Mouse (Mus musculus): Measurements from ENCODE around the gene Ddx54.

DNA sequence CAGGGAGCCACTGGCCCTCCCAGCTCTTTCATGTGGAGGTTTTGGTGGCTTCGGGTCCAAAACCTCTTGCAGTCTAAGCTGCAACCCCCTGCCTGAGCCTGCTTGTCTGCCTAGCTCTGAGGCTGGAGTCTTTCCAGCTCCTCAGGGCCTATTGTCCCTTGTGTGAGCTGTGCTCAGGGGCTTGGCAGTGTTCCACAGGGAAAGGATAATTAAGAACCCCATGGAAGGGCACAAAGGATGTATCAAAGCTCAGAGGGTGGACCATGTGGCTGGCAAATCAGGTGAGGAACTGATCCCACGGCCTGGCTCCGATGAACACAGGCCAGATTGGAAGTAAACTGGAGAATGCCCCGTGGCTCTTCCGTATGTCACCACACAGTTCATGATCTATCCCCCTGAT lies 46.4 kb upstream of the Ddx54 start:
- no peak for TF ChIP-seq CTCF (IDR thresholded peaks at IDR 0.05; ENCODE audit: control insufficient read depth, insufficient read depth, low read length)
- TF ChIP-seq POLR2A (IDR thresholded peaks at IDR 0.05; ENCODE audit: borderline replicate concordance, control insufficient read depth, low read depth, low read length), result no peak

All from bone marrow, adult 2 months (tissue).